Mouse (Mus musculus) fat pad, adult 2 months (tissue): ENCODE results near the gene Clca1.
"Not testable (repeated sequence)": the region's sequence is repeated elsewhere in the genome, so short reads cannot be mapped to it uniquely, and the experiment has no call there.

Source experiments
- DNase-seq: peaks from one replicate; pipeline ENCODE4 v3.0.0-alpha.2; 2011; ENCODE audit warnings: low read depth, low spot score; ENCODE audit errors: extremely low read depth

Gene Clca1

DNA sequence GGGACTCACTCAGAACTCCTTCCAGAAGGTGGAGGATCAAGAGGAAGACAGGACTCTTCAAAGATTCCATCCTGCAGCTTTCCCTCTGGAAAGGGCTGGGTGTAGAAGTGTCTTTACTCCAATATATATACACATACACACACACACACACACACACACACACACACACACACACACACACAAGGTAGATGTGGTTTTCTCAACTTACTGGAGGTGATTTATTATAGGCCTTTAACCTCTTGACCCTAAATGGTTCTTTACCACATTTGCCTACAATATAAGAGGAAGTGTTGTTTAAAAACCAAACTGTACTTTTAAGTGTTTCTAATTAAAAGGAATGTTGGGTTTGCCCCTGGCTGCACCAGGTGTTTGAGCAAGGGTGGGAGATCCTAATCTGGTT is at the start of gene Clca1:
Clca1 (minus strand) TSS at position 101 of the 400 bp plus-strand sequence.
- DNase-seq = no peak

DNA sequence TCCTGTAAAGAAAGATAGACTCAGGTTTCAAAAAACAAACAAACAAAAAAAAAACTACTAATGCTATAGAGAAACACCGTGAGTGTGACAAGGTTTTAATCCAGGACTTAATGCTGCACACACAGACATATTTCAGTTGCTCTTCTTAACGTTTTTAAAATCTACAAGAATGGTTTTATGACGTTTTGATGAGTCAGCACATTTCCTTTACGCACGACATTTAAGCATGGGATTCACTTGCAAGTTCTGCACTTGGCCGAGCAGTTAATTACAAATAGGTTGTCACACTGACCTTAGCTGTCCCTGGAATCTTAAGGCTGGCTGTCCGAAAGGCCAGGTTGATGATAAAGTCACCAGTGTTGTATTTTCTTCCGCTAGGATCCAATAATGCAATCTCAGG is 48.3 kb upstream of the Clca1 start:
- no peak for DNase-seq

DNA sequence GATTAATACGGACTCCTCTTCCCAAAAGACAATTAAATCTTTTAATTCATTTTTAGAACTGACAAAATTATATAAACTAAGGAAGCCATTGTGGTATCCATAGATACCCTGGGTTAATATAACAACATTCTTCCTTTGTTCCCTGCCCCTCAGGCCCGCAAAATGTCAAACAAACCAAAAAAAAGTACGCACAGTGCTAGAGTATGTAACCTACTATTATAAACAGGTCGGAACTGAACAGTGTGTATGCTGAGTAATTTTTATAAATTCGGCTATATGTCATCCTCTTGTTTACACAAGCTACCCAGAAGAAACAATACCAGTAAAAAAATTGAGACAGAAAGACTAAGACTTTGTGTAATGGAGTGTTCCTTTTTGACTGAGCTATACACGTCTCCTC is 45.8 kb upstream of the Clca1 start:
- DNase-seq = no peak

DNA sequence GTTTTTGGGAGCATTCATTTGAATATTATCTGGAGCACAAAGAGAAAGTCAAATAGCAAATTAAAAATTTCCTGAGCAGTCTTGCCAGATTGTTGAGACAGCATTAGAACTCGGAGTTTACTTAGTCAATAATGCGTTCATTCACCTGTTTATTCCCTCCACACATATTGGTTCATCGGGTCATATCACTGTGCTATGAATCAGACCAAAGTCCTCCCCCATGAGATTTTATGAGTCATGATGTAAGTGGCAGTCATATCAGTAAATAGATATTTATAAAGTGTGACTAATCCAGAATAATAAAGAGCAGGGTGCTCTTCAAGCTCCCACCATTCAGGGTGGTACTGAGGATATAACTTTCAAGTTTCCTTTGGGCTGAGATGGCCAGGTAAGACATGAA is 39.8 kb upstream of the Clca1 start:
- DNase-seq = no peak

DNA sequence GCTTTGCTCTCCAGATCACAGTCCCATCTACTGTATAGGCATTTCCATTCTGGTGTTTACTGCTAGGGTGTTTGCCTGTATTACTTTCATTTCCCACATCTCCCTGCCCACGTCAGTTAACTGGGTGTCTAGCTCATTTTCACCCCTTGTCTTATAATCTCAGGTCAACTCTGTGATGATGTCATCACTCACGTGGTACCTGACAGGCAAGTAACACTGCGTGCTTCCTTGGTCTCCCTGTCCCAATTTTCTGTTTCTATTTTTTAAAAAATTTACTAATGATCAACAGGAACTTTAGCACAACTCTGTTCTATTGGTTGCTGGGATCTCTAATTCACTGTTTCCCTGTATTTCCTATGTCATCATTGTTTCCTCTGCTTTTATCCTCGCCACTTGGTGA is 36.4 kb upstream of the Clca1 start:
- DNase-seq = no peak

DNA sequence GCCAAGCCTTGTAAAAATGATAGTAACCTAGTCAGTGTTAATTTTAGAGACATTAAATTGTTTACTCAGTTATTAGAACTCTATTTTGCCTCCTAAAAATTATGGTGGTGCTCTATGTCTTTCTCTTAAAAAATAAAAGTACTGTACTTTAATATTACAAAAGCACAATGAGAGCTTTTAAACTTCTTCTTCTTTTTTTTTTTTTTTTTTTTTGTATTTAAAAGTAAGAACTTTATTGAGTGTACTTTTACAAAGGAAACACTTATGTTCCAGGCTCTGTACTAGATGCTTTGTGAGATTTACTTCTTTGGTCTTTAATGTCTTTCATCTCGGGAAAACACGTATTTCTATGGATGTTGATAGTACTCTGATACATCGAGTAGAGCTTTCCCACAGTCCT is 22.6 kb upstream of the Clca1 start:
- DNase-seq = not testable (repeated sequence)

DNA sequence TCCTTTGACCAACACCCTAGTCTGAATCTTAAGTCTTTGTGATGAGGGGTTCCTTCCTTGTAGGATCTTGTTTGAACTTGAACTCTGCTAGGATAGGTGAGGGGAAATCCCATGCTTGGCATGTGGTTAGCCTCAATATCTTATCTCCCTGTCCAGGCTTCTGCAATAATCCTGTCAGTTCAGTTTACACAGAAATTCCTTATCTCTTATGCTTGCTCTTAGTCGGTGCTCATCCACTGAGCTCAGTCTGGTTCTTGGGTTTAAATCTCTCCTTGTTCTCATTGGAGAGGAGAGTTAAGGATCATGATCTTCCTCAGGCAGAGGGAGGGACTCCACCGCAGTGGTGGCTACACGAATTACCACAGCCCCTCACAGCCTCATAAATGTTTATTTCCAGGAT is 17.2 kb upstream of the Clca1 start:
- no peak for DNase-seq

DNA sequence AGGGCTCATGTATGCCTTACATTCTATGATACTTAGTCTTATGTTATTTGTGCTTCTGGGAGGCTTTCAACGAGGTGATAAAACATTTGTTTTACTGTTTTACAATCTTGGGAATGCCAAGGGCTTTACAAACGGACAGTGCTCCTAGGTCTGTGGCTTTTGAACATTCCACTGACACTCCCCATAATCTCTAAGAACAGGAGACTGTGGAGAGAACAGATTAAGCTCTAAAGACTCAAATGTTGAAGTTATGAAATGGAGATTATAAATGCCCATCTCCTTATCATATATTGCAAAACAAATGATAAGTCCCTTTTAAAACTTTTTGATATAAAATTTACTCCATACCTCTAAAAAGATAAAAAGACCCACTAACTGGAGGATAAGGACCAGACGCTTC is 6.2 kb upstream of the Clca1 start:
- DNase-seq = no peak

DNA sequence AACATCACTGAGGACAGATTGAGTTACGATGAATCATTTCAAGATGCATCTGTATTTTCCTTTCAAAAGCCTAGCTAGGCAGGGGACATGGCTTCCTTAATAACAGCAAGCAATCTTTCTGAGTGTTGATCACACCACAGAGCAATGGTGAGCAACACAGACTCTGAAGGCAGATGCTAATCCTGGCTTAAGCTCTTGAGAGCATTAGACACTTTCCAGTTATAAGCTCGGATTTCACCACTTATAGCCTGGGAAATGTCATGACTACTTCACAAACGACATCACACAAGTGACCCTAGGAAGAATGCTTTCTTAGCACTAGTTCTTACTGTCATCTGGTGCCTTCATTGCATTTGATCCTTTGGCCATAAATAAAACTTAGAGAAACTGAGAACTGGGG is 4.5 kb downstream of the Clca1 start:
- DNase-seq = no peak

DNA sequence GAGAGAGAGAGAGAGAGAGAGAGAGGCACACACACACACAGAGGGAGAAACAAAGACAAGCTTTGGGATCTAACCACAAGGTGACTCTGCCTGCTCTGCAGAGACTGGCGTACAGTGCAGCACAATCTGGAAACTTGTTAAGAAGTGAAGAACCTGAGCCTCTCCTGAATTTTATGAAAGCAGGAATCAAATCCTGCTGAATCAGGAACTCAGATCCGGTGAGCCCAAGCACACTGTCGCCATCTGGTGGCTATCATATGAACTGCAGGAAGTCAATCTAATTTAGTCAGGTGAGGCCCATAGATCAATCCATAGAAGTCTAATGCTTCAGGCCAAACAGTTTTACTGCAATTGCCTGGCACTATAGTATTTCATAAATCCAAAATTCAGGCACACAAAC is 5.8 kb downstream of the Clca1 start:
- no peak for DNase-seq

DNA sequence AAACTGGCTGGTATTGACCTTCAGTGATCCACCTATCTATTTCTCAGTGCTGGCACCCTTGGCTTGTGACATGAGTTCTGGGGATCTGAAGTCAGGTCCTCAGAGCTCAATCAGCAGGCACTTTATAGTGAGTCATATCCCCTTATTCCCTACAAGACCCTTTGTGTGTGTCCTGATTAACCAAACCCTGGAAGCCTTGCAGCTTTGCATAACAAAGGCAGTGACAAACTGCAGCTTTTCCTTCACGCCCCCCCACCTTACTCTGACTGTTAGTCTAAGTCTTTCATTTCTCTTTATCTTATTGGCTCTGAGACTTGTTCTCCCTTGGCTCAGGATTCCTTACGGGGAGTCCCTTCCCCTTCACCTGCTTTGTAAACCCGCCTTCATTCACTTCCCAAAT is 14.8 kb downstream of the Clca1 start:
- DNase-seq = no peak

DNA sequence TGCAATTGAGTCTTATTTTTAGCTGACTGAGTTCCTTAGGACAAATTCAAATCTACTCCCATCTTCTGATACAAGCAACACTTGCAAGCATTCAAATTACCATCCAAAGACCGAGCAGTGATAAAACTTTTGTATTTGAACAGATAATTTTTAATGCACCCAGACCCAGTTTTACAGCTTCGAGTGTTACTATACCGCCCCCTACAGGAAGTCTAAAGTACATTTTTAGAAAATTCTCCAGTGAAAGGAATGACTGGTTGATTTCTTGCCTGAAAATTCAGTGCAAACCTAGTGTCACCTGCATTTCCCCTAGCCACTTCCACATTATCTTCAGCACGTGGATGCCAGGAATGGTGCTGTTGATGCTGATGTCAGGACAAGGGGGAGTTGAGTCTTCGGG is 28.2 kb downstream of the Clca1 start:
- no peak for DNase-seq

DNA sequence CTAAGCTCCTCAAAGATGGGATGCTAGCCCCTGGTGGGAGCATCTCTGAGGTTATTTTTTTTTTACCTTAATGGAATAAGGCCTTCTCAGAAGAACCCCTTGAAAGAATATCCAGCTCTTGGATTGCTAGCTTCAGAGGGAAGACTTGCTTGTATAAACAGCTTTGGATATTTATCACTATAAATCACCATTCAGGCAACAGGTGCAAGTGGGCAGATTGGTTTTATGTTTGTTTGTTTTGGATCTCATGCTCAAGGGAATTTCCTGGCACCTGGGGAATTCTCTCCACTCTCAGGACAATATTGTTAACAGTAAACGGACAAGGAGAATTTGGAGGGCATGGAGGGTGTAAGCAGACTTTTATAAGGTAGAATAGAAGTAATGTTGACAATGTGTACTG is 31.7 kb downstream of the Clca1 start:
- DNase-seq = no peak

DNA sequence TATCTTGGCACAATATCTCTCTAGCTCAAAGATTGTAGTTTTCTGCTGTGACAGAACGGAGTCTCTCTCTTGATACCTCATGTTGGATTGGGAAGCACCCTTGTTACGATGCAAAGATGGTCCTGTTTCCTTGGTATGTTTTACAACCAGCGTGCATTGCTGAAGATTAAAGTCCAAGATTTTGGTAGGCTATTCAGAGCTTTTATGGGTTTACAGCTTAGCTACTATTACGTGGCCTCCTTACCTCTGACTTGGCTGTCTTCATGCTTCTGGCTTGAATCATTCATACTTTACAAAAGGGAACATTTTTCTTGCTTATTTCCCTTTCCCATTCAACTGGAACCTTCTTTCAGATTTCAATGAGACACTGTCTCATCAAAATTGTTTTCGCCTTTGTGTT is 39.5 kb downstream of the Clca1 start:
- no peak for DNase-seq

DNA sequence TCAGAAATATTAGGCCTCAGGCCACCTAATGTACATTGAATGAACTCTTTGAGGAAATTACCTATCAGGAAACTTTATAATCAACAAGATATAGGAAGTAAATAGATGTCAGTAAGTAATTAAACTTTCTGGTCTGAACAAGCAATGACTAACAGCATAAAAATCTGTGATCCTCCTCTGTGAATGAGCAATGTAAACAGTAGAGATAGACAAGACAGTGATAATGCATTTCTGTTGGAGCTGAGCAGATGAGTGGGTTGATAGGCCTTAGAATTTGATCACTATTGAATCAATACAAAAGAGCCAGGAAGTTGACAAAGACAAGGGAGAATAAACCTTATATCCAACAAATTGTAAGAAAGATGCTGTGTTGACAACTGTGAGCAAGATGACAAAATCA is 40.0 kb downstream of the Clca1 start:
- no peak for DNase-seq

DNA sequence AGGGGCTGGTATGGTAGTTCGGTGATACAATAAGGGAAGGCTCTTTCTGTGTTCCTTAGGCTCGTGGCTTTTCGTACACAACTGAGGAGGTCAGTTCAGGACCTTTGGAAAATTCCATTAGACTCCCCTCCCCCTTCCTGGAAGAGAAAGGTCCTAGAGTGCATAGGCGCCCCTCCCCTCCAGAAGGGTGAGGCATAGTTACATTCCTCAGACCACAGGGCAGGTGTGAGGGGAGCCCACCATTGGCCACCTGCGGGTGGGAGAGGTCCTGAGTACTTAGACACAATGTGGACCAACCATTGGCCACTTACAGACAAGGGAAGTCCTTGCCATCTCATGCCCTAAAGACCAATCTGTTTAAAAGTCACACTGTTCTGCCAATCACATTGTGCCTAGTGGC is 46.7 kb downstream of the Clca1 start:
- DNase-seq = no peak

DNA sequence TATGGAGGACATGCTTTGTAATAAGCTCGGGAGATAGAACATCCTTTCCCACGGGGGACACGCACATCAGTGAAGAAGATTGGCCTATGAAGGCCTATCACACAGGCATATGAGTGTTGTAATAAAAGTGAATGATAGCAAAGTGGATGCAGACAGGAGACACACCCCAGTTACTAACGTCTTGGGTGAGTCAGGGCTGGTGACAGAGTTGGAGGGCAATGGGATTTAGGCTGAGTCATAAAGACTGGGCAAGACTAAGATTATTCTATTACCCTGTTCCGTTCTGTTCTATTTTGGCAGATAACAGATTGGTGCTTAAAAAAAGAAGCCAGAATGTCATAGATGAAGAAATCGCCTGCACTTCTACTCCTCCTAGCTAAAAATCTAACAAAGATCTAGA is 52.0 kb downstream of the Clca1 start:
- DNase-seq = no peak

DNA sequence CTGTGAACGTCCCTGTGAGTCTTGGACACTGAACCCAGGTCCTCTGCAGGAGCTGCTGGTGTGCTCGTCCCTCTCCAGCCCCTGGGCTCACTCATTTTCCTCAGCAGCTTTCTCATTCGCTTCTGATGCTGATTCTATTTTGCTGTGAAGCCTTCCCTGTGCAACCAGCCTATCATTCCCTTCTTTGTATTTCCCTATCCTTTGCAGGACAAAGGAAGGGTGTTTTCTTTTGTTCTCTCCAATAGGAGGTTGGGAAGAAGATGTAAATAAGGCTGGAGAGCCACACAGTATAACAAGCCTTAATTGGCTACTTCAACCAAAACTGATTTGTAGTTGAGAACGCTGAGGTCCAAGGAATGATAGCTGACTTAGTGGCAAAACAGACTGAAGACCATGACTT is 54.9 kb downstream of the Clca1 start:
- no peak for DNase-seq

DNA sequence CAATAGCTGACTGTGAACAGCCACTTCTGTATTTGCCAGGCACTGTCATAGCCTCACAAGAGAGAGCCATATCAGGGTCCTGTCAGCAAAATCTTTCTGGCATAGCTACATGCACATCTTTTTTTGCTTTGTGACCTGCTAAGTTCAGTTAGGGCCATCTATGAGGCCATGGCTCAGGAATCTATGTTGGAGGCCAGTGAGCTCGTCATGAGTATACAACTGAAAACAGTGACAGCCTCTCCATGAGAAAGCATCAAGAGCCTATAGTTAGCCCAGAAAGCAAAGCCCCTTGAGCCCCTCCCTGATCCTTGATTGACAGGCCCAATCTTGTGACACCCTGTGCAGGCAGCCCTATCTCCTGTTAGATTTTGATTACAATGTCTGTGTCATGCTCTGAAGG is 56.5 kb downstream of the Clca1 start:
- no peak for DNase-seq

DNA sequence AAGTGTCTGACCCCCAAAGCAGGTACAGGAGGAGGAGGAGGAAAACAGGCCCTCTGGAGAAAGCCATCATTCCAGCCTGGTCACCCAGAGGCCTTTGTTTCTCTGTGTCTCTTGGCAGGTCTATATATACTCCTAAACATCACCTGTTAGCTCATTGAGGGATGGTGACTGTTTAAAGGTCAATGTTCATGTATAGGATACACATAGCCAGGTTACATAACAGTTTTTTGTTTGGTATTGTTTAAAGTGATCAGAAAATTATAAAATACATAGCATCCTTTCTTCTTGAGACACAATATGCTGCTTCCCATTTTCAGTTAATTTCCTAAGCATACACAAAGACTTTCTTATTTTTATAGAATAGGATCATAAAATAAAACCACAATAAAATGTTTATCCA is 57.6 kb downstream of the Clca1 start, which contains the start of gene Clca4a:
Clca4a (minus strand) TSS at position 101 of the 400 bp plus-strand sequence.
- DNase-seq = no peak

DNA sequence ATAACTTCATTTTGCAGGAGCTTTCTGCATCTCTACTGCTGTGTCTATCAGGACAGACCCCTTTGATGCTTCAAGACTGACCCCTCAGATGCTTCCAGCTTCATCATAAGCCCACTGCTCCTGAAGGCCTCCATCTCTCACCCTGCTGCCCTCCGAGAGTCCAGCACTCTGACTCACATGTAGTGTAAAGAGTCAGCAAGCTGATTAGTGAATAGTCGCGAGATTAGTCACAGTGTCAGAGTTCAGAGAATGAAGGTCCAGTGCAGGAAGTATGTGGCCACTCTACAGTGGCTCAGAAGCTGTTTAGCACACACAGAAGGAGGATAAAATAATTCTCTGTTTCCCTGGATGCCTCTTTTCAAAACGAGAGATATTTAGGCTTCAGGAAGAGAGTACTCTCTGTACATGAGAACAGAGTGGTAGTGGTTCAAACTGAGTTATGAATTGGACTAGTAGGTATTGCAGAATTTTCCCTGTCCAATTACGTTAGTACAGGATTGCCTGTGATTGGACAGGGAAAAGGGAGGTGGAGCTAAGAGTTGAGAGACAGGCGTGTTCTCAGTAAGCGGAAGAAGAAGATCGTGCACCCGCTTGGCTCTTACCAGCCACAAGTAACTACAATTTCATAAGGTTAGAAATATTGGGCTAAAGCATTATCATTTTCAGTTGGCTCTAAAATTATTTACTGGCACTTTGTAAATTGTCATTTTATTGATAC is 60.9 kb downstream of the Clca1 start:
- no peak for DNase-seq

DNA sequence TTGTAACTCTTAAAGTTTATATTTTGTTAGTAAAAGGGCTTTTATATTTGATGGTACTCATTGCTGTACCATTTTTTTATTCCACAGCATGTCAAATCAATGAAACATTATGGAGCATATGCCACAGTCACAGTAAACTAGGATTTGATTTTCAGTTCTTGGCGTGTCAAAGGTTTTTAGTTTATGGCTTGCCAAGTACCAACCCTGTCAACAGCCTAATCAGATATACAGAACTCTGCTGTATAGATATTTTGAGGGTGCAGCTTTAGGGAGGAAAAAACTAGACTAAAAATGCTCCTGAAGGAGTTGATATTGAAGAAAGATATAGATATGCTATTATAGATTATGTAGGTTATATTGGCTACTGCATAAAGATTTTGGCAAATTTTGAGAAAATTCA is 62.8 kb downstream of the Clca1 start:
- DNase-seq = no peak

DNA sequence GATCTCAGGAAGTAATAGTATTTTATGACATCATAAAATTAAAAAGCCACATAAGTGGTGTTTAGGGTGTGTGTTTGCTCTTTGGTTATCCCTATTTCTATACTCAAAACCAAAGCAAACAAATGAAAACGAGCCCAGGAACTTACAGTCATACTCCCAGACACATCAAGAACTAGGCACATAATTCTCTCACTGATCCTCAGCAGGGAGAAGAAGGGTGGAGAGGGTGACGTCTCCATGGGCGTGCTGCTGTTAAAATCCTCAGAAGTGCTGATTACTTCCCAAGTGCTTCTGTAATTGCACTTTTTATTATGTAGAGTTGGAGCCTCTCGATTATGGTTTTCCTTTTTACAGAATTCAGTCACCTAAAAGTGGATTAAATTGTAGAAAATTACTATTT is 66.5 kb downstream of the Clca1 start:
- DNase-seq = no peak
